Mouse (Mus musculus) urinary bladder, postnatal 14 days (tissue): Measurements from ENCODE around the gene Sparc.

Source experiments
- DNase-seq: peaks from one replicate; pipeline ENCODE4 v3.0.0; 2021; ENCODE audit warnings: low spot score

The Sparc gene

GRCm38 (mm10) chr11:55422978-55423377 lies at the start of gene Sparc:
TSS of gene Sparc (minus strand) at chr11:55423183.
- DNase-seq = no peak

GRCm38 (mm10) chr11:55471467-55471866 lies 48.5 kb upstream of the Sparc start:
- no peak for DNase-seq

GRCm38 (mm10) chr11:55470761-55471160 lies 47.8 kb upstream of the Sparc start:
- no peak for DNase-seq

GRCm38 (mm10) chr11:55469923-55470691 lies 47.1 kb upstream of the Sparc start:
- DNase-seq = peak; percentile 15

GRCm38 (mm10) chr11:55469048-55469843 lies 46.3 kb upstream of the Sparc start, which contains the start of gene G3bp1:
TSS of gene G3bp1 (plus strand) at chr11:55469685.
- peak; percentile 99 for DNase-seq

- no peak for DNase-seq
Observed at GRCm38 (mm10) chr11:55468611-55469047, 45.6 kb upstream of the Sparc start.

GRCm38 (mm10) chr11:55468012-55468411 lies 45.0 kb upstream of the Sparc start:
- peak; percentile 56 for DNase-seq

- no peak for DNase-seq
Observed at GRCm38 (mm10) chr11:55465177-55465576, 42.2 kb upstream of the Sparc start.

GRCm38 (mm10) chr11:55464707-55465106 lies 41.7 kb upstream of the Sparc start:
- DNase-seq = no peak

GRCm38 (mm10) chr11:55462149-55462548 lies 39.2 kb upstream of the Sparc start:
- DNase-seq = no peak

GRCm38 (mm10) chr11:55461019-55461645 lies 38.1 kb upstream of the Sparc start, which contains the start of gene Atox1:
TSS of gene Atox1 (minus strand) at chr11:55461239.
- peak; percentile 95 for DNase-seq

GRCm38 (mm10) chr11:55460559-55461018 lies 37.6 kb upstream of the Sparc start:
- DNase-seq = peak; percentile 41

- DNase-seq = peak; percentile 24
Observed at GRCm38 (mm10) chr11:55459850-55460558, 37.0 kb upstream of the Sparc start.

GRCm38 (mm10) chr11:55458501-55458900 lies 35.5 kb upstream of the Sparc start:
- DNase-seq = no peak

- peak; percentile 12 for DNase-seq
Observed at GRCm38 (mm10) chr11:55455166-55455565, 32.2 kb upstream of the Sparc start.

GRCm38 (mm10) chr11:55453640-55454039 lies 30.7 kb upstream of the Sparc start:
- no peak for DNase-seq

GRCm38 (mm10) chr11:55450311-55450710 lies 27.3 kb upstream of the Sparc start:
- no peak for DNase-seq

GRCm38 (mm10) chr11:55449531-55449930 lies 26.5 kb upstream of the Sparc start:
- no peak for DNase-seq

- peak; percentile 90 for DNase-seq
Observed at GRCm38 (mm10) chr11:55446579-55446978, 23.6 kb upstream of the Sparc start.

GRCm38 (mm10) chr11:55444772-55445171 lies 21.8 kb upstream of the Sparc start:
- DNase-seq = peak; percentile 38

- no peak for DNase-seq
Observed at GRCm38 (mm10) chr11:55439718-55440117, 16.7 kb upstream of the Sparc start.

- no peak for DNase-seq
Observed at GRCm38 (mm10) chr11:55438031-55438430, 15.0 kb upstream of the Sparc start.
